Mouse (Mus musculus): Measurements from ENCODE around the gene Ap4b1. TPM values are rescaled to one million over a fixed set of nuclear protein-coding genes. Genes with fewer than 3 reads are reported as not detected.
"Not testable (repeated sequence)": the region's sequence is repeated elsewhere in the genome, so short reads cannot be mapped to it uniquely, and the experiment has no call there.

Ap4b1 gene
- total RNA-seq (2021) = 19.6 and 23.5 TPM in 2 replicates
- long read RNA-seq, transcript Ap4b1-201 (10 exons, 2,799 nt) = major isoform, 14 of 20 reads
- long read RNA-seq, partial matches to known transcripts = 1 of 20 reads
- long read RNA-seq, other reads (novel, unspliced or antisense) = 4 of 20 reads

DNA sequence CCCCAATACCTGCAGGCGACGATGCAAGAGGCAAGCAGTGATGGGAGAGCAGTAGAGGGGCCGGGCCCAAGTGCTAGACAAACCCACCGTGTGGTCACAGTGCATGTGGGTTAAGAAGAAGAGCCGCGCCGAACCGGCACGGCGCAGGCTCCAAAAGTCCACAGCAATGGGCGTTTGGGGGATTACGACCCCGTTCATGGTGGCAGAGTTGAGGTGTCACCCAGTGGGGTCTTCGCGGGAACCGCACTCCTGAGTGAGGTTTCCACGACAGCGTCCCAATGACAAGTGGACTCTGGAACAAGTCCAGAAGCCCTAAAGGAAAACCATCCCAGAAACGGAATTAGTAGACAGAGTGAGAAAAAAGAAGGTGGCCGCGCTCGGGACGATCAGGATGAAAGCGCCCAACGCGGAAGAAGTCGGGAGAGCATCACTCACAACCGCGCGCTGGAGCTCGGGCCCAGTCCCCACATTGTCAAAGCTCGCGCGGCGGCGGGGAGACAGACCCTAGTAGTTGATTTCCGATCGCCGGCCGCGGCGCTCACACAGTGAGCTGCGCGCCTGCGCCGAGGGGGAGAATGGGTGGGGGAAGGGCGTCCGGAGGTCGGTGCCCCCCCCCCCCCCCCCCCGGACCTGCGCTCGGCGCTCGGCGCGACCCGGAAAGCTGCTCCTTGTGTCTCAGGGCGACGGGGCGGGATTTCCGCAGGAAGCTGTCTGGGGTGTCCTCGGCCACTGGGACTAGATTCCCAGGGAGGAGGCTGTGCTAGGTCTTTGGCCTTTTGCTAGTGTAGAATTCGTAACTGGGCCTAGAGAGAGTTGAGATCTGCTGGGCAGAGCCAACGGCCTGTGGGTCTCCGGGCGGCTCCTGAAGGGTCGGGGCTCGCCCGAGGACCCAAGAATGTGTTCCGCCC is at the start of gene Ap4b1, which contains the start of the genes Dclre1b and Gm43064:
Ap4b1 (plus strand) TSS at position 630 of the 908 bp plus-strand sequence.
Dclre1b (minus strand) TSS at position 554 of the 908 bp plus-strand sequence.
Gm43064 (plus strand) TSS at position 683 of the 908 bp plus-strand sequence.
- DNase-seq = peak; percentile 92

DNA sequence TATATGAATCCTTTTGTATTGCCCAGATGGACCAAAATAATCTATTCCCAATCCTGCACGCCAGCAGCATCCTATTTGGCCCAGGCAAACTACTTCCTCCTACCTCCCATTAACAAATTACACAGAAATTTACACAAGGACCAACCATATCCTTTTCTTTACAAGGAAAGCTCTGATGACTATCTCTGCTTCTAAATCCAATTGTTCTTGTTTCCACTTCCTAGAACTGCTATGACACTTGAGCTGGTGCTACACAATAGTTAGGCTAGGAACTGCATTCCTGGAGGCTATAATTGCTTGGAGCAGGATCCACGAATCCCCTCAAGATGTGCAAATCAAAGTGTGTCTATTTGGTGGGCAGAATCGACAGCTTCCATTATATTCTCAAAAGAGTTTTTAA is 42.5 kb upstream of the Ap4b1 start:
- no peak for DNase-seq

DNA sequence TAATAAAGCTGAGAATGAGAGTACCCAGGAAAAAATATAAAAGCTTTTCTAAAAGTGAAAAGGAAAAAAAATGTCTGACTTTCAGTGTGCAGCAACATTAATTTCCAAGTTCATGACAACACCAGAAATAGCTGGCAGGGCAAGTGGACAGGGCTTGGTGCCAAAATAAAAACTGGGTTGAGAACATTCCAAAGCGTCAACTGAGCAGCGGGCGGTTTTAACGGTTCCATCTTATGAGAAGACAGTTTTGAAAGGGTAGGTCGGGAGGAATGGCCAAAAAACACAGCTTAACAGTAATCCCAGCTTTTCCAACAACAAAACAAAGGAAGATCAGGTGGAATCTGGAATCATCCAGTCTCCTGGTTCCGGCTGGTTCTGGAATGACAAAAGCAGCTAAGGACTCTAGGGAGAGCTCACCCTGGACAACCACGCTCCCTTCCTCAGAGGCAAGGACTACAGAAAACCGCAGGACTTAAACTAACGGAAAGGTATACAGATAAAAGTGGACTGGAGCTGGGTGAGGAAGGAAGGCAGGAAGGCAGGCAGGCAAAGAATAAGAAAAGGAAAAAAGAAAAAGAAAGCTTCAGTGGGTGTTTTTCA is 37.7 kb upstream of the Ap4b1 start:
- DNase-seq = peak; percentile 76

DNA sequence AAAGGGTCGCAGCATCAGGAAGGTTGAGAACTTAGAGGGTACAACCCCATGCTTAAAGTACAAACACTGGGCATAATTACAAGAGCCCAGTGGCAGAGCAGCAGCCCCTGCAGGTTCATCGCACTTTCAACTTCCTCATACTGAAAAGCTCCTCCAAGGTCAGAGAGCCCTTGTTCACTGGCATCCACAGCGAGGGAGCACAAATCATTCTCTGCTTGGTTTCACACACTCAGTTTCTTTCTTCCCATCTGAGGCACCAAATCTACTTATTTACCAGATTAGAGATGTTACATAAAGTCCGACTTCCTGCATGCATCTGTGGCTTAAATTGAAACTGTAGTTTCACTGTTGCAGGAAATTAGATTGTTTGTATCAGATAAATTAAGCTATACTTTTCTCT is 36.5 kb upstream of the Ap4b1 start:
- DNase-seq = no peak

DNA sequence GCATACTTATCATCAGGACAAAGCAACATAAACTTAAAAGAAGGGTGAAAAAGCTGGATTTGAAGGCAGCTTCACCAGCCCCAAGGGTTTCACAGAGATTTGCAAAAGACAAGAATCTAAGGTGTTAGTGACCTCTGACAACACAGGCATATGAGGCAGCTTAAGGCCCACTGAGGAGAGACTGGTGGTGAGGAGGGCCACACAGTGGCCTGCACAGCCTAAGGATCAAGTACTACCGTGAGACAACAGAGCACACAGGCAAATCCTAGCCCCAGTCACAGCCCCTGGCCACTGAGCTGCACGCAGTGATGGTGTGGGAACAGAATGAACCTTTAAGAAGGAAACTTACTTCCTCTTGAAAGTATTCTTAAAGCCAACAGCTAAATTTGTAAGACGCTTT is 35.8 kb upstream of the Ap4b1 start:
- DNase-seq = no peak

DNA sequence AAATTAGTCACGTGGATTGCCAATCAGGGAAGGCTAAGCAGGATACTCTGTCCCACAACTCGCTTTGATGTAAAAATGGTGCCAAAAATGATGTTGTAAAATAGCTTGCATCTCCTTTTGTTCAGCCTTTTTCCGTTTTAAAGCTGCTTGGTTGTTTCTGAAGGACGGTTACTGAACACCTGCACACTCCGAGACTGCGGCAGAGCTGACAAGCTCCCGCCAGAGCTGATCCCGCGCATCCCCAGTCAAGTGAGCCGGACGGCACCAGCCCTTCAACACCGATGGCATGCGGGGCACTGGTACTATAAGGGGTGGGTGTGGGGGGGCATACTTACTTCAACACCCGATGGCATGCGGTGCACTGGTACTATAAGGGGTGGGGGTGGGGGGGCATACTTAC is 35.3 kb upstream of the Ap4b1 start:
- no peak for DNase-seq

DNA sequence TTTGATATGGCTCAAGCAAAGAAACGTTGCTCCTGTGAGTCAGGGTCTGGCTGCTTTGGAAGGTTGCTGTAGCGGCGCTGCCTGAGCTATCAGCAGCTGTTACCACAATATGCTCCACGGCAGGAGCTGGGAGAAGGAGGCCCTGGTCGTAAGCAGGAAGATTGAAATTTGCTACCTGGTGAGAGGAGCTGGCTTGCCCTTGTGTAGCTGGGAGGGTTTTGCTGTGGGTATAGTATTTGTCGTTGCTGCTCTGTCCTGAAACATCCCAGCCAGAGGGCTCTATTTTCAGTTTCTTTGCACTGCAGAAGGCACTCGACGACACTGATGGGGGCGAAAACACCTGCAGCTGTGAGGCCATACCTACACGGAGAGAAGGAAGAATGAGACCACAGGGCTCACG is 31.4 kb upstream of the Ap4b1 start:
- no peak for DNase-seq

DNA sequence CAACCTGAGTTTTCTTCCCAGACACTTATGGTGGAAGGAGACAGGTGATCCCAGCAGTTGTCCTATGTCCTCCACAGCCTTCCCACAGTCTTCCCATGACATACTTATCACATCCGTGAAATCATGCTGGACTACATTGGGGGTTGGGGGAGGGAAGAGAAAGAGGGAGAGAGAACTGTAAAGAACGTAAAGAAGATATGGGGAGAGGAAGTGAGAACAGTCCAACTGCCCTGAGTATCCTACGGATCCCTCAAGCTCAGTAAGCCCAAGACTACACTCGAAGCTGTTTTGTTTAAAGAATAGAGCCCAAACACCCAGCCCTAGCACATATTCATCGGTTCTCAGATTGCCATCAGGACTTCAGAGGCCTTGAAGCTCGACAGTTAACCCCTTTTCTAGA is 30.7 kb upstream of the Ap4b1 start:
- no peak for DNase-seq

DNA sequence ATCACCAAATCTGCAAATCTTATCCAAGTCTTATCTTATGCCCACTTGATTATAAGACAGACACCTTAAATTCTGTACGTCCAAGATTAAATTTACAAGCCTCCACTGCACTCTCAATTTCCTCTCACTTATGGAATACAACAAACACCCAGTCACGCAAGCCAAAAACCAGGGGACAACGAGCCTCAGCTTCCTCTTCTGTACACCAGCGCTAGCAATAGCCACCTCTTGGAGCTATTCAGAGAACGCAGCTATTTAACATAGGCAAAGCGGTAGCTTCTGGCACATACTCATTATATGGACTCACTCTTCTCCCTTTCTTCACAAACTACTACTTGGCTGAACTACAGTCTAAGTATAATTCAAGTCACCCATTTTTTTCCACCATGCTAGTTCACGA is 30.1 kb upstream of the Ap4b1 start:
- no peak for DNase-seq

DNA sequence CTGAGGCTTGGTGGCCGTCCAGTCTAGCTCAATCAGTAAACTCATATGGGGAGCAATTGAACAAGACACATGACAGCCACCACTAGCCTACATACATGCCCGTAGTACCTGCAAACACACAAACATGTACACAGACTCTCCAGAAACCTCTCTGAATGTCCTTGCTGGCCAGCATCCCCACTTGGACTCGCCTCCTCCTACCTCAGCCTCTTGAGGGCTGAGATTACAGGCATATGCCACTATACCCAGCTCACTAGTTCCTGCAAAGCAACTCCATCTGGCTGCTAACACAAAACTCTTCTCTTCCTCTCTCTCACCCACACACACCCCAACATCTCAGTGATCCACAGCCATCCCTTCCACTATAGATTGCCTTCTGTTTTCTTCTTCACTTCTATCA is 29.0 kb upstream of the Ap4b1 start:
- no peak for DNase-seq

DNA sequence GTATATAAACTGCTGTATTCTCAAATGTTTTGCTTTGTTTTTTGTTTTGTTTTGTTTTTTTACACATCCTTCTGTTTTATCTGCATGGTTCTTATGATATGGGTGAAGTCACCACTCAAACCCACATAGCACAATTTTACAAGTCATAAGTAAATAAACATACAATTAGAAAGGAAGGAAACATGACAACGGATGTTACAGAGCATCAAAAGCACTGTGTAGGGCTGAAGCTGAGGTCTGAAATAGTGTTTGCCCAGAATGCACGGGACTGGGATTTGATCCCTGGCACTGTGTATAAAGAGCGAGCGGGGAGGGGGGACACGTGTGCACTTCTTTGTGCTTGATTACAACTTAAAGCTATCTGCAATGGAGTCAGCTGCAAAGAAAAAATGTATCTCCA is 28.5 kb upstream of the Ap4b1 start:
- no peak for DNase-seq

DNA sequence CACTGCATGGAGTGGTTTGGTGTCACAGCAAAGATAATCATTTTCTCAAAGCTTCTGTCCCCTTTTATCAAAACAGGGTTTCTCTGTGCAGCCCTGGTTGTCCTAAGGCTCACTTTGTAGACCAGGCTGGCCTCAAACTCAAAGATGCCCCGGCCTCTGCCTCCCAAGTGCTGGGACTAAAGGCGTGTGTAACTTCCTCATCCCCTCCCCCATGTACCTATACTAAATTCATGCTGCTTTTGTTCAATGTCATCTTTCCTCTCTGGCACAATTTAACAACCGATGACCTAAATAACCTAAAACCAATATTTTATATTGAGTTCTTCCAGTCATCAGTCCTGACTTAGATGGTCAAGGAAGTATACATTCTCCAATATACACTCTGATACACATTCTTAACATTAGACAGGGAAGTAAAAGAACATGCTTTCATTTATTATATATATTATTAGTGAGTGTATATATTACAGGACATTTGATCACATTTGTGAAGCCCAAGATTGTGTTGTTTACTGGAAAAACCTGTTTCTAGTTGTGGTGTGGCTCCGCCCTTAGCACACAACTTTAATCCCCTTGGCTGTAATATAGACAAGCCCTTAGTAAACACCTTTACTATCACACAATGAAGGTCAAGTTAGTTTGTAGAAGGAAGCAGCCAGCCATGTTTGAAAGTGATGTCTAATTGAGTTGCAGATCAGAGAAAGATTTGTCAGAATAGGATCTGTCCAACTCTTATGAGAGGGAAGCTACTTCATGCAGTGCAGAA is 26.3 kb upstream of the Ap4b1 start:
- no peak for DNase-seq

DNA sequence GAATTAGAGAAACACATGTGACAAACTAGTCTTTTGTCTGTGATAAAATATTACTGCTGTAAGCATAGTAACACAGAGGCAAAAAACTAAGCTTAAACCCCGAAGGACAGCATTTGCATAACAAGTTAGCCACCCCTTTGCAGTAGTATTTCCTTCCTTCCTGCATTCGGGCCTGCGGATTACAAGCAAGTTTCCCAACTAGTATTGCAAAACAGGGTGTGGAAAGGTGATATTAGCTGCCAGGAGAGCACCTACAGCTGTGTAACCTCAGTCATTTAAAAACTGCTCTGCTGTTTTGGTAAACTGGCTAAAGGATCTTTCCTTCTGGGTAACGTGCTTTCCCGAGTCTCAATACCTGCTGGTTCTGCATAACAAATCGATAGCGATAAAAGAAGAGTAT is 22.1 kb upstream of the Ap4b1 start:
- DNase-seq = no peak

DNA sequence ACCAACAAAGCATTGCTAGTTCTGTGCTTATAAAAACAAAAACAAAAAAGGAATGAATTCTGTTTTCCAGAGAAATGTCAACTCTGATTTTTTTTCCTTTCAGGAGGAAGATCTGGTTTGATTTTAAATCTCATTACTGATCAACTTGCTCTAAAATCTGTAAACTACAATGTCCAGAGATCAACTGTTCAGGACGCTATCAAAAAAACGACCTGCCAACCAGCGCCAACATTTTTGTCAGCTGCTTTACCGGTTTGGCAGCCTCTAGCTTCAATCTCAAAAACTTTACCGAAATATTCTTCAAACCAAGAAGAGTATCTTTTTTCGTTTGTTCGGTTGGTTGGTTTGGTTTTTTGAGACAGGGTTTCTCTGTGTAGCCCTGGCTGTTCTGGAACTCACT is 20.2 kb upstream of the Ap4b1 start:
- DNase-seq = no peak

DNA sequence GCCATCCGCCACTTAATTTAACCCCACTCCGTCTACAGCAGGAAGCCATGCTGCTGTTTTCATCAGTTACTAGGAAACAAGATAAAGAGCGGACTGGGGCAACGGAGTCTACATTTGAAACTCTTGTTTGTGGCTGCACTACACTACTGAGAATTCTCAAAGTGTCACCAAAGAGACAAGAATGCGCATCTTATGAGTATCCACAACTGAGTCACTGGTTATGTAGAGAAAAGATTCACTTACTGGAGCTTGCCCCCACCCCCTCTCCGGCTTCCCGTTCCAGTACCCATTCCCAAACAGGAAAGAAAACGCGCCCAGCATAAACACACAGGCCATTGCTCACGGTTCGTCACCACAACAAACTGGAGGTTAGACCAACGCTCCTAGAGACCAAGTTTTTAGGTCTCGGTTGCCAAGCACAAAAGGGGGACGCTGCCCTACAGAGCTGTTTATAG is 19.4 kb upstream of the Ap4b1 start:
- DNase-seq = peak; percentile 18

DNA sequence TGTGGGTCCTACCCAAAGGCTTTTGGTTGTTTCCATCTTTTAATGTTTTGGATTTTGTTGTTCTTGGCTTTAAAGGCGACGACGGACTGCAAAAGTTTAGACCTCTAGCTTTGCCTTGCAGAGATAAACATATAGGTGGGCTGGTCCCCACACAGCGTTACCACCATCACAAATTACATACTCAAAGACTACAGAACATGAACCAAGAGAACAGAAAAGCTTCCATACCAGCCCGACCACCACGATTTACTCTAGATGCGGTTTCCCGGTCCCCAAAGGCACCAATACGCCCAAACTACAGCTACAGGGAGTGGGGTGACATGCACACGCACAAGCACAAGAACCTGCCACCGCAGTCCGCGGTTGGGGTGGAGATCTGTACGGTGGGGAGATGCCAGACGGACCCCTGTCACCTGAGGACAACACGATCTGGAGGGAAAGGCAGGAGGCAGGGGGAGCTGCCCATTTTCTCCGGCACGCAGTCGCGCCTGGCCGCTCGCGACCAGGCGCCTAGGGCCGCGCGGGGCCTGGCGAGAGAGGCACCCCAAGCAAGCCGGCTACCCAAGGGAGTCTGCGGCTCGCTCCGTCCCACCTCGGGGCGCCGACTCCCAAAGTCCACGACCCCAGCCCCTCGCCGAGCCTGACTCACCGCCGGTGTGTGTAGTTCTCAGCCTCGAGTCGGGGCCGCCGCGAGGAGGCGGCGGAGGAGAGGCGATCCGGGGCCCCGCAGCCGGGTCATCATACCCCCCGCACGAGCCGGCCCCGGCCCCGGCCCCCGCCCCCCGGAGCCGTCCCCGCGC is 18.8 kb upstream of the Ap4b1 start:
- DNase-seq = peak; percentile 39

DNA sequence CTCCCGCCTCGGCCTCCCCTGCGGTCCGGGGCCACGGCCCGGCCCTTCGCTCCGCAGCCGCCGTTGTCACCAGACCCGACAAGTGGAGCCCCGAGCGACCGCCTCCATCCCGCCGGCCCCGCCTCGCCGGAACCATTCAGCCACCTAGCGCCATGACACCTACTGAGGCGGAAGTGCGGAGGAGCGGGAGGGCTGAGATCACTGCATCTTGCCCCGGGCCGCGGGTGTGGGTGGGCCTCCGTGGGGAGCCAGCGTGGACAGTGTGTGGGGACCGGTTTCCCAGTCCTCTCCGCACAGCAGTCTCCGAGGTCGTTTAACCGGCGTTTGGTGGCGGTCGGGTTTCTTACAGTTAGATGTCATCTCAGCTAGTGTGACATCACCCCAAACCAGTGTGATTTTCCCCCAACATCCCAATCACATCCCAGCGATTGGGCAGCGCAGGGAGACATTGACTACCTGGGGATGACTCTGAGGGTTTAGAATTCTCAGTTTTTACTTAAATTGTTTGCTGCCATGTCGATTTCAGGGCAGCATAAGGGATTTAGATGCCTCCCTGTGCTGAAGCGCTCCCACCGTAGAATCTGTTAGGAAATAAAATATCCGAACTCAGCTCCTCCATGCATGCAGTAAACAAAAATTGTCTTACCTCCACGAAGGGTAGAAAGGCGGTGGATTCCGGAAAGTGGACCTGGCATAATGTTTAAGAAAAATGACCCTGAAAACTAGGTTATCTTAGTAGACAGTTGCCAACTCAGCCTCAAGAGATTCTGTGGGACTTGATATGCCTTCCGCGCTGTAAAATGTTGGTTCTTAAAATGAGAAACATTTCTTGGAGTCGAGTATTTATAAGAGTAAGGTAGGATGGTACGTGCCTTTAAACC is 17.9 kb upstream of the Ap4b1 start, which contains the start of gene Hipk1:
Hipk1 (minus strand) TSS at position 334 of the 881 bp plus-strand sequence.
- DNase-seq = peak; percentile 95

DNA sequence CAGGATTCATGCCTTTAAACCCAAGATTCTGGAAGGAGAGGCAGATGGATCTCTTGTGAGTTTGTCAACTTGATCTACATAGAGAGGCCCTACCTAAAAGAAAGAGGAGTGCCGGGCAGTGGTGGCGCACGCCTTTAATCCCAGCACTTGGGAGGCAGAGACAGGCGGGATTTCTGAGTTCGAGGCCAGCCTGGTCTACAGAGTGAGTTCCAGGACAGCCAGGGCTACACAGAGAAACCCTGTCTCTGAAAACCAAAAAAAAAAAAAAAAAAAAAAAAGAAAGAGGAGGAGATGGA is 17.3 kb upstream of the Ap4b1 start:
- not testable (repeated sequence) for DNase-seq

DNA sequence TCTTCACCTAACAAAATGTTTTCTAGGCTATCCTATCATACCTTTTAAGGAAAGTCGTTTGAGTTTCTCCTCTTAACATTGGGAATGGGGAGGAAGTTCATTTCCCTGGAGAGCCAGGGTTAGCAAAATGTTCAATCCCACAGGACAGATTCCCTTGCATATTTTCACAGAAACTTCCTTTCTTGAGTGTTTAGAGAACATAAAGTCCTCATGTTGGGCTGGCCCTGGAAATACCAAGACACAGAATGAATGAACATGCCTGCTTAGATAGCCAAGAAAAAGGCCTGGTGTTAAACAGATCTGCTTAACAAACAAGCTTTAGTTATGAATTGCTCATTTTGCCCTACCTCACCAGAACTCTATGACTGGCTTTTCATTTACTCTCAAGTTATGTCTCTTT is 16.8 kb upstream of the Ap4b1 start:
- no peak for DNase-seq

DNA sequence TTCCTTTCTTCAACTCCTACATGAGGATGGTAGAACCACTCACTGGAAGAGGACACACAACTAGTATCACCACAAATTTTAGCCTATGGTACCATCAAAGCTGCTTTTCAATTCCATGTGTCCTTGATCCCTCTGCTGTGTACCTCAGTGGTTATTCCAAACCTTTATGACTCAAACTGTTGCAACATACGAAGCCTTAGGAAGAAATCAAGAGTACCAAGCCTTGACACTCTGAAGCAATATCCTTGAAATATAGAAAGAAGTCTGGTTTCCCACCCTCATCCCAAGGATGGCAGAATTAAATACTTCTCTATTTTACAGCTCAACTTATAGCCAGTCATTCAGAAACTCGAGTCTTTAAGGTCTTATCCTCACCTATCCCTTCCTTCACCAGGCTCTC is 12.9 kb upstream of the Ap4b1 start:
- no peak for DNase-seq

DNA sequence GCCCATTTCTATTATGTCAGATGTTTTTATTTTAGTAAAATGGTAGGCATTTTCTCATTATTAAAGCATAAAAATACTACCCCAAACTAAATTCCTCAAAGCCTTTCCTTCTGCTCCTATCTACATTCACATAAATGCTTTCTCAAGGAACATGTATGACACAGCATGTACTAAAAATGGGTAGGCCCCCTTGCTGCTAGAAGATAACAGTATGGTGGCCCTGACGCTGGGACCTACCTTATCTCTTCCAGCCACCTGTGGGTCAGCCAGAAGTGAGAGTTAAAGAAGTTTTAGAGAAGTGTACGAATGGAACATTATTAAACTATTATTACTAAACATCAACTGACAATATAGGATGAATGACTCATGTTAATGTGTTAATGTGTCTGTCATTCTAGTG is 9.8 kb upstream of the Ap4b1 start:
- DNase-seq = no peak
